Mouse (Mus musculus) neural tube, embryonic 10.5 days (tissue): Measurements from ENCODE around the gene Pus7.
"Not testable (repeated sequence)": the region's sequence is repeated elsewhere in the genome, so short reads cannot be mapped to it uniquely, and the experiment has no call there.

Experiments
- DNase-seq: peaks from one replicate; pipeline ENCODE4 v3.0.0-alpha.2; 2017; ENCODE audit warnings: low spot score; ENCODE audit errors: extremely low spot score

Pus7 gene

DNA sequence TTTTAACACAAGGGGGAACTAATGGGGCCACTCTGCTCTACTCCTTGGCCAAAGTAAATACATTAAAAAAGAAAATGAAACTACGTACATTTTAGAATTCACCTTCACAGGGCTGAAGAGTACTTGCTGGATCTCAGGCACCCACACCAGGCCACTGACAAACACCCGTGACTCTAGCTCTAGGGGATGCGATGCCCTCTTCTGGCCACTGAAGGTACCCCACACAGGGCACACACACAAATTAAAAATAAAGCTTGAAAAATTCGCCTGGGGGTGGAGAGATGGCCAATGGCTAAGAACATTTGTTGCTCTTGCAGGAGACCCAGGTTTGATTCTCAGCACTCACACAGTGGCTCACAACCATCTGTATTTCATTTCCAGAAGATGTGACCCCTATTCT lies 27.1 kb downstream of the Pus7 start:
- no peak for DNase-seq

DNA sequence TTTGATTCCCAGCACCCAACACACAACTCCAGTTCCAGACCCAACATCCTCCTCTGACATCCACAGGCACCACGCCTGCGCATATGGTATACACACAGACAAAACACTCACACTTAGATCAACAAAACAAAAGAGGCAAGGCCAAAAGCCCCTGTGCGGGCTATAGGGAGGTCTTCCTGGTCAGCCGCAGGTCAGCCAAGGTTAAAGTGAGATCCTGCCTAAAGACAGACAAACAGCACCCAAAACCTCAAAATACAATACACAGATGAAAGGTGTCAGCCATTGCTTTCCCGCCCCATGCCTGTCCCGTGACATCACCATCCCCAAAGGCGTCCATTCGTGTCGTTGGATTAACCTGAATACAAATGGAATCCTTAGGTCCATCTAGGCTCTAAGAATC lies 27.9 kb downstream of the Pus7 start:
- DNase-seq = no peak

DNA sequence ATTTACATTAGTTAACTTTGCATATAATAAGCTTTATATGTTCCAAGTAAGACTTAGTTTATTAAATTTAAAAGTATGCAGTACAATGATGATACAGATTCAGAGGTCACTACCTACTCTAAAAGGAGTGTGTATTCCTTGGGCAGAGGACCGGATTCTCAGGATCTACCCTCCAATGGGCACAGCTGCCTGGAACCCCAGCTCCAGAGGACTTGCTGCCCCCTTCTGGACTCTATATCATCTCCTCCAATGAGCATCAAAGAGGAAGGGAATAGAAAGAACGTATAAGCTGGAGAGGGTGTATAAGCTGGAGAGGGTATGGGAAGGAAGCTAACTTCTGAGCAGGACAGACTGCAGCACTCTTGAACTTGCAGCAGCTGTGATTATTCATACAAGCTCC lies 33.6 kb downstream of the Pus7 start:
- no peak for DNase-seq

DNA sequence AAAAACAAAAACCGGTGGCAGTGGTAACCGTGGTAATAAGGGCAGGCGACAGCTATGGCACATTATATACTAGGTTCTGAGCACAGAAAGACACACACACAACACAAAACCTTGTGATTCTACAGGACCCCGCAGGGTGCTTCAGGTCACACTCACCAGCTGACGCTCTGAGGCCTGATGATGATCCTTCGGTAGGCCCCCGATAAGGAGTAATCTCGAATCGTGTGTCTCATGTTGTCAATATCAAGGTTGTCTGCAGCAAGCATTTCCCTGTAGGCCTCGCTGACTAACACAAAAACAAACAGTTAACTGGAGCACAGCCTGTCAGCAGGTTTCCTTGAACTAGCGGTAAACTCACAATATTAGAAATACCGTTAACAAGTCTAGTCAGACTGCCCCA lies 40.2 kb downstream of the Pus7 start:
- DNase-seq = no peak

DNA sequence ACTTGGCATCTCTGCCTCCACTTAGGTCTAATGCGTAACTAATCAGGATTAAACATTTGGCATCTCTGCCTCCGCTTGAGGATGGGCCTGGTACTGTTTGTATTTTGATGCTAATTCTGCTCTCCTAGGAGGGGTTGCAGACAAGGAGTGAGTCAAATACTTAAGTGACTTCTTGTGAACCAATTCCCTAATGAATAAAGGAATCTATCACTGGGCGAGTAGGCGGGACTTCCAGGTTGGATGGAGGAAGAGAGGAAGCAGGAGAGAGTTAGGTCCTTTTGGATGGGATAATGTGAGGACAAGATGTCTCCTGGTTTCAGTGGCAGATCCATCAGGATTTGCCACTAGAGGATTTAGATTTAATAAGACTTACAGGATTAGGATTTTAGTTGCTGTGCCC lies 46.4 kb downstream of the Pus7 start:
- DNase-seq = no peak

DNA sequence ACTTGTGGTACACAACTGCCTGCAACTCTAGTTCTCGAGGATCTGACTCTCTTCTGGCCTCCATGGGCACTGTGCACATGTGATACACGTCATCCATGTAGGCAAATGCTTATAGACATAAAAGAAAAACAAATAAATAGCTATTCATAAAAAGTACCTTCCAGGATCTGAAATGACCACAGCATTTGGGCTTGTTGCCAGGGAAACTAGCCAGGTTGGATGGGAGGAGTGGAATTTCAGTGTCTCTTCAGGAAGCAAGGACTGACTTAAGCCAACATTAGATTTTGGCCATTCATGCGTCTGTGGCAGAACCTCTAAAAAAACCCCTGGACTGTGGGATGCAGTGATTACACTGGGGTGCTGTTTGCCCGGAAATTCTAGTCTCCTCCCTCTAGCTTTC lies 47.1 kb downstream of the Pus7 start:
- DNase-seq = no peak

DNA sequence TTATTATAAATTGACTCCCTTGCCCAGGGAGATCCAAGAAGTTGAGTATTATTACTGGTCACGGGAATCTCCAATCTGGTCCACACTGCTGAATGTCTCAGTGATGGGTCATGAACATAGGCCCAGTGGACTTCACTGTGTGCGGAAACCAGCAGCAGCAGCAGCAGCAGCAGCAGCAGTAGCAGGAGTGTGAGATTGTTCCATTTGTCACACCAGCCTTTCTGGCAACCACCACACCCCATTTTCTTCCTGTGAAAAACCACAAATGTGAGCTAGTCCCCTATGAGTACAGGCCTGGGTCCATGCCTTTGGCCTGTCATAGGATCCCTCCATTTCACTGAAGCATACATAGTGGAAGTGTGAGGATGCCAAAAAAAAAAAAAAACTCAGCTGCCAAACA lies 61.6 kb downstream of the Pus7 start:
- no peak for DNase-seq

DNA sequence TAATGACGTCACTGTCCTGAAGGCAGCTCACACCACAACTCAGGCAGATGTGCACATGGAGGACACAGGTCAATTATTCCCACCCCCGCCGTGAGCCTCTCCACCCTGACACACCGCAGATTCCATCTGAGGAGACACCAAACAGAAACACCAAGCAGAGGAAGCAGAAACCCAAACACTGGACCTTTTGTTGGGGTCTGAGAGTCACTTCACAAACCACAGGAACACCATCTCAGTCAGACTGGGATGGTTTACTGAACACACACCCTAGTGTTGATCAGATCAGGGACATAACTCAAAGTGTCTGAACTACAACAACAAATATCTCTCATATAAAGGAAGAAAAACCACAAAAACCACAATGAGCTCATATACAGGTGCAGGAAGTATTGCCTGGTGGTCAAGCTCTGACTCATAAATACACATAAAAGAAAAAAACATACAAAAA lies 64.6 kb downstream of the Pus7 start:
- DNase-seq = no peak

DNA sequence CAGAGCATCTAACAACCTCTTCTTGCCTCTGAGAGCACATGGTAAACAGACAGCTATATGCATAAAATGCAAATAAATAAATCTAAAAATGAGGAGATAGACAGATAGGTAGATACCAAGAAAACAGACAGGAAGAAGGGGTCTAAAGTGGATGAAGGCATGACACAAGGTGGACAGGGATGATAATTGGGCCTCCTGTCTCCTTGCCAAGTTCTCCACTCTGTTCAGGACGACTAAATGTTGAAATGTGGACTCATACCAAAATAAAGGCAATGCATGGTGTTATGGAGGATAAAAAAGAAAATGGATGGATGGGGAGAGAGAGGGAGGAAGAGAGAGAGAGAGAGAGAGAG lies 65.4 kb downstream of the Pus7 start:
- no peak for DNase-seq

DNA sequence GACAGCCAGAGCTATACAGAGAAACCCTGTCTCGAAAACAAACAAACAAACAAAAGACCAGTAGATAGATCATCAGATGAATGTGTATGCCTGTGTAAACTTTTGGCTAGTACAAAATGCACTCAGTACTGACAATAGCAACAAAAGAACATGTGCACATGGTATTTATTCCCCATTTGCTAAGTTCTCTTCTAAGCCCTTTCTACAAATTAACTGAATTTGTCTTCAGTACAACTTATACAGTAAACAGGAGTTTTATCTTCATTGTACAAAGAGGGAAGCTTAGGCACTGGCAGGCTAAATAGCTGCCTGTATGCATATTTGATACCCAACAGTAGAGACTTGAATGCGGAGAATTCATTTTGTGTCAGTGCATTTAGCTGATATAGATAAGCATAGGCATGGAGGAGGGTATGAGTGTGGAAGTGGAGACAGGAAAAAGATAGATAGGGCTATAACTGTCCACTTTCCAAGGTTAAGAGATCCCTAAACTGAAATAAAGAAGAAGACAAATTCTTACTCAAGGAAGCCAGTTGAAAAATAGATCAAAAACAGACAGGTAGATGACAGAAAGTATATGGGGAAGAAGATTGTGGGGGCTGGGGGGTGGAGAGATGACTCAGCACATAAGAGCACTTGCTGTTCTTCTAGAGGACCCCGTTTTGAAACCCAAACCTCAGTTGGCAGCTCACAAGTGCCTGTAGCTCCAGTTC lies 65.9 kb downstream of the Pus7 start:
- DNase-seq = no peak

DNA sequence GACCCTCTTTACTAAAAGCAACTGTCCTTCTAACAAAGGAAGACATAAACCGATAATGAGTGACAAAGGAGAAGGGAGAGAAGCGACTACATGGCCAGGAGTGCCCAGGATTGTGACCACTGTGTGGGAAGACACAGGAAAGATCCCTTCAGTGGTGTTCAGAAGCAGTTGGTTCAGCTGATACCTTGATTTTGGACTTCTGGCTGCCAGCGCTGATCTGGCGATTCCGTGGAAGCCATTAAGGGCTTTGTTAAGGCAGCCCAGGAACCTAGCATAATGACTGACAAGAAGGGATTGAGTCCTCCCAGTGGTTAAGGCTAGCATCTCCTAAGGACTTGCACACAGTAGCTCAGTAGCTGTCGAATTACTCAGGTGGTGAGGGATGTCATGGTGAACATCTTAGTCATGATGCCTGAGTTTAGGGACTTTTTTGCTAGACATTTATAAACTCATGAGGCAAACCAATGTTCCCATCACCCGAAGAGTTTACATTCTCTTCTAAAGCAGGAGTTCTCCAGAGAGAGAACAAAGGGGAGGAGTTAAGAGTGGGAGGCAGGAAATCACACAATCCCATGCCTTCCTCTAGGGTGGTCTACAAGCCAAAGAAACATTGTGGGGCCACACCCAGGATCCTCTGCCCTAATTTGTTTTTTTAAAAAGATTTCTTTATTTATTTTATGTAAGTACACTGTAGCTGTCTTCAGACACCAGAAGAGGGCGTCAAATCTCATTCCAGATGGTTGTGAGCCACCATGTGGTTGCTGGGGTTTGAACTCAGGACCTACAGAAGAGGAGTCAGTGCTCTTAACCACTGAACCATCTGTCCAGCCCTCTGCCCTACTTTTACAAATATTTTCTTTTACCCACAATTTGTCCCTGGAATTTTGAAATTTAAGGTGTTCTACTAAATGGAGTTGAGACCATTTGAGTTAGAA lies 69.8 kb downstream of the Pus7 start:
- no peak for DNase-seq

DNA sequence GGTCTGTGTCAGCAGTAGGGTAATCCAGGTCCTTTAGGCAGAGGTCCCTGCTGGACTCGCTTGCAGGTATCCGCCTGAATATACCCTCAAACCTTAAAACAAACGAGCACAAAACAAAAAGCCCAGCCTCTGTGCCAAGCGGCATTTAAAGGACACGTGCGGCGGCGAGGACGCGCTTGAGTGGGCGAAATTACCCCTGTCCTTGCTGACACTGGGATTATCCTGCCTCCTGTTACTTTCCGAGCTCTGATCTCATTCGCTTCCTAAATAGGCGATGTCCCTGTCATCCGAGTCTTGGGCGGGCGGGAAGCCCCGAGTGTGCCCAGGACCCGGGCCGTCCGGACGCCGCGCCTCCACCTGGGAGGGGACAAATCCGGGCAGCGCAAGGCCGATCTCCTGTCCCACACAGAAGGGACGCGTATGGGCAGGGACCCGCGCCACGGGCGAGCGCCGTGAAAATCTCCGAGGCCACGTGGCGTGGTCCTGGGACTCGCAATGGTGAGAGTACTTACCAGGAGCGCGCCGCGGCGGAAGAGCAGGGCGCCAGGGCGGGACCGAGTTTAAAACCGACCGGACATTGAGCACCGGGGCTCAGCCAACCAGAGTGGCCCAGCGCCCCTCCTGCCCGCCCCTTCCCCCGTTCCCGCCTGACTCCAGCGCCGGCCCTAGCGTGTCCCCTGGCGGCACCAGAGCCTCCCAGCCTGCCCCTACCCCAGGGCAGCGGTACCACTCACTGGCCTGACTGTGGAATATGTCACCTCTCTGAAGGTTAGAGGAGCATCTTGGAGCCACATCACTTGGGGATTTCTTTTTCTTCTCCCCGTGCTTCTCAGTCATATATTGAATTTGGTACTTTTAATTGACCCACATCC lies 71.1 kb downstream of the Pus7 start:
- DNase-seq = peak; percentile 84

DNA sequence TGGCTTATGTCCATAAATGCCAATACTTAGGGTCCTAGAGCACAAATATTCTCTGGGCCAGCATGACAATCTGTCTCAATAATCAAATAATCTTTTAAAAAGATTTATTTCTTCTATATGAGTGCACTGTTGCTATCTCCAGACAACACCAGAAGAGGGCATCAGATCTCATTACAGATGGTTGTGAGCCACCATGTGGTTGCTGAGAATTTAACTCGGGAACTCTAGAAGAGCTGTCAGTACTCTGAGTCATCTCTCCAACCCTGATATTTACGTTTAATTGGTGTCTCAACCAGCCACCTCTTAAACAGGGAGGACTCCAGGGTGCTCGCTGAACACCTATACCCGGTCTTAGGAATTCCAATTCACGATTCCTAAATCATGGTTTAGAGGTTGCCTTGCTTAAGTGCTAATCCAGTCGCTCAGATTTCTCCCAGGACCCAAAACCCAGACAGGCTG lies 71.8 kb downstream of the Pus7 start:
- DNase-seq = not testable (repeated sequence)

DNA sequence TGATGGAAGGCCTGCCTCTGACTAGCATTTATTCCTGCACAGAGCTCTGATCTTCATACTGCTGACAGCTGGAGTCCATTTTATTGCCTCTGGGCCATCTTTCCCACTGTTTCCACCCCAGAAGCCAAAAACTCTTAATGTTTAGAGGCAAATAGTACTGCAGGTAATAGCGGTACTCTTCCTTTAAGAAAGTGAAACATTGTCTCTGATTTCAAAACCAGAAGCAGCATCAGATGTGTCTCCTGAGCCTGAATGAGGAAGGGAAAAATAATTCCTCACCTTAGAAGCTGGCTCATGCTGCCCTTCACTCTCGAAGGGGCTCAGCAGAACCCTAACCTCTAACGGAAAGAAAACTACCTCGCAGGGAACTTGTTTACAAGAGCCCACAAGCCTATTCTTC lies 72.3 kb downstream of the Pus7 start:
- no peak for DNase-seq

DNA sequence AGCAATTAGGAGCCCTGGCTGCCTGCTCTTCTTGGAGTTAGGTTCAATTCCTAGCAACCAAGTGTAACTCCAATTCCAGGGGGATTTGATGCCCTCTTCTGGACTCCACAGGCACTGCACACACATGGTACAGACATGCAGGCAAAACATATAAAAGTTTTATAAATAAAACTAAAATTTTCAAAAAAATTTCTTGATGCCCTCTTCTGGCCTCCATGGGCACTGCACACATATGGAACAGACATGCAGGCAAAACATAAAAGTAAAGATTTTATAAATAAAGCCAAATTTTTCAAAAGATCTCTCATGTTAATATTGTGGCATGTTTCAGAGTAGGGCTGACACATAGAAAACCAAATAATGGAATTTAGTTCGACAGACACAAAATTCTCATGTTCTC lies 73.8 kb downstream of the Pus7 start:
- DNase-seq = no peak

DNA sequence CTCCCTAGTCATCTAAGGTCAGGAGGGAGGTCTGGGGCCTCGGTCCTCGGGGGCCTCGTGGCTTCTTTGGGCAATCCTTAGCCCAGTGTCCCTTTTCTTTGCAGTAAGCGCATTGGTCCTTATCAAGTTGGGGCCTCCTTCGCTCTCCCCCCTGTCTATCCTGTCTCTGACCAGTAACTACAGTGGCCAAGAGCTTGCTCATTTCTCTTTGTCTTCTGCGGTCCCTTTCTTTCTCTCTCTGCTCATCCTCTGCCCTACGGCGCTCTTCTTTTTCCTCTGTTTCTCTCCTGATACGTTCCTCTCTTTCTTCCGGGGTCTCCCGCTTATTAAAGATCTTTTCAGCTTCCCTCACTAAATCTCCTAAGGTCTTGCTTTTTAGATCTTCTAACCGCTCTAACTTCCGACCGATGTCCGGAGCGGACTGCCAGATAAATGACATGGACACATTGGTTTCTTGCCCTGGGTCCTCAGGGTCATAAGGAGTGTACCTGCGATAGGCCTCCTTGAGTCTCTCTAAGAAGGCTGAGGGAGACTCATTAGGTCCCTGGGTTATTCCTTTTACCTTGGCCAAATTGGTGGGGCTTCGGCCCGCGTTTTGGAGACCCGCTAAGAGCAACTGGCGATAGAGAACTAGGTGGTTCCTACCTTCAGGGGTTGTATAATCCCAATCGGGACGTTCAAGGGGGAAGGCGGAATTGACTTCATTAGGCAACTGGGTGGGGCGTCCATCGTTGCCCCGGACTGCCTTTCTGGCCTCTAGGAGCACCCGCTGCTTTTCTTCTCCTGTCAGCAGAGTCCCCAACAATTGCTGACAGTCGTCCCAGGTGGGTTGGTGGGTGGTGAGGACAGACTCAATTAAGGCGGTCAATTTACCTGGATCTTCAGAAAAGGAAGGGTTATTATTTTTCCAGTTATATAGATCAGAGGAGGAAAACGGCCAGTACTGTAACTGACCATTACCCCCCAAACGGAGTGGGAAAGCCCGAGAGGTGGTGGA lies 76.6 kb downstream of the Pus7 start:
- not testable (repeated sequence) for DNase-seq

DNA sequence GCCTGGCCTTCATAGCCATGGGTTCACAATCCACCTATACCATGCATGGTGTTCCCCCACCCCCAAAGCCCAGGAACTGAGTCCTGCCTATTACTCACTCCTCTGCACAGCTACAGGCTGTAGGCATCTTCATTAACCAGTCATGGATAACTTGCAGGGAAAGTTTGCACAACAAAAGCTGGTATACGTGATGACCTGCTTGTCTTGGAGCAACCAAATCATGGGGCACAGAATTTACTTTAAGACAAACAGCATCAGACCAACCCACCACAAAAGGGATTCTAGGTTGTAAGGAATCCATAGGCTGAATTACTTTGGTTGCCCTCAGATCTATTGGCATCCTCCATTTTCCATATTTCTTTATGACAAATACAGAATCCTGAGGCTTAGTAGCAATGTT lies 86.1 kb downstream of the Pus7 start:
- DNase-seq = no peak
